Mouse (Mus musculus) liver, adult 2 months (tissue): ENCODE measurements around the gene Cbwd1.
"Not testable (repeated sequence)": the region's sequence is repeated elsewhere in the genome, so short reads cannot be mapped to it uniquely, and the experiment has no call there.

Experiments used
- CTCF ChIP-seq: fragments of 200-500 bp; IDR thresholded peaks from 2 replicates; pipeline ENCODE4 v1.5.1; 2011; ENCODE audit warnings: low read depth, low read length, control low read depth
- POLR2A ChIP-seq: fragments of 200-500 bp; IDR thresholded peaks from 2 replicates; pipeline ENCODE4 v1.6.1; 2011; ENCODE audit warnings: low read length, control low read depth; ENCODE audit not compliant: insufficient read depth; ENCODE audit errors: extremely low read depth

DNA sequence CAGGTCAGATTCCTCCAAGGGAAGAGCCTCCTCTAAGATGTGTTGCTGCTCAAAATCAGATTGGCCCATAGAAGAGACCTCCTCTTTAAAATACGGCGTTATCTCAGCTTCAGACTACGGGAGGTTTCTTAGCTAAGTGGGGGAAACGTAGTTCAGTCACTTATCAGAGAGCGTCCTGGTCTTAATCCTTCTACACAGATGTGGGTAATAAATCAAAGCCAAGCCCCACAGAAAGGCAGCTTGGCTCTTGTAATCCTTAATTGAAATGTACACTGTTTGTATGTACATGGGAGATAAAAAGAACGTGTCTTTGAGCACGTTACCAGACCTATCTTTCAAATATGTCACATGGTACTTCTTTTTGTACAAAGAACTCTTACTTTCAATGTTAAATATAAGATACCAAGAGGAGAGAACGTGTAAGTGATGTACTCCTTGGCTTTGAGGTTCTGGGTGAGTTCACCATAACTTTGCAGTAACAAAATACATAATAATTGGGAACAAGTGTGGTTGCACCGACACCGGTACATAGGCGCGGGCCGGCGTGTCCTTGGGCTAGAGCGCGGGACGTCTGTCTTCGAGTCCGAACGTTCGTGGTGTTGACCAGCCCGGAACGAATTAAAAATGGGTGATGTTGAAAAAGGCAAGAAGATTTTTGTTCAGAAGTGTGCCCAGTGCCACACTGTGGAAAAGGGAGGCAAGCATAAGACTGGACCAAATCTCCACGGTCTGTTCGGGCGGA is 86.1 kb downstream of the Cbwd1 start, which contains the start of gene Gm10053:
- not testable (repeated sequence) for TF ChIP-seq POLR2A, CTCF
